Mouse (Mus musculus): ENCODE results near the gene Ranbp9.

GRCm38 (mm10) chr13:43485278-43485976 lies 4.3 kb upstream of the Ranbp9 start:
- TF ChIP-seq CTCF (IDR thresholded peaks at IDR 0.05; ENCODE audit: low read depth) (no peak), EP300 (IDR thresholded peaks at IDR 0.05; ENCODE audit: low read depth) (0 out of 2 replicates have a peak, but pooled peaks have one; percentile 57)
